Mouse (Mus musculus) hindbrain, embryonic 15.5 days (tissue): ENCODE results near the gene Rhag. TPM values are rescaled to one million over a fixed set of nuclear protein-coding genes. Genes with fewer than 3 reads are reported as not detected.

ENCODE experiments used
- ATAC-seq: fragments of 200-750 bp; cut with Nextera tagmentation; 2 replicates; pipeline ENCODE4 v1.8.0; 2017; ENCODE audit warnings: low read depth, moderate number of reproducible peaks, moderate TSS enrichment; ENCODE audit not compliant: low FRiP score
- H3K27ac ChIP-seq: fragments of 300-500 bp; sonication (generic); replicated peaks from 2 replicates; pipeline ENCODE4 v1.5.1; 2015; ENCODE audit warnings: mild to moderate bottlenecking, inconsistent platforms
- H3K27me3 ChIP-seq: fragments of 300-500 bp; sonication (generic); 2 replicates; pipeline ENCODE4 v1.6.1; 2015; ENCODE audit warnings: control low read depth, inconsistent platforms
- H3K36me3 ChIP-seq: fragments of 300-500 bp; sonication (generic); 2 replicates; pipeline ENCODE4 v1.6.1; 2015; ENCODE audit warnings: control low read depth, inconsistent platforms
- H3K4me1 ChIP-seq: fragments of 300-500 bp; sonication (generic); replicated peaks from 2 replicates; pipeline ENCODE4 v1.6.1; 2015; ENCODE audit warnings: control low read depth, inconsistent platforms
- H3K4me2 ChIP-seq: fragments of 300-500 bp; sonication (generic); 2 replicates; pipeline ENCODE4 v1.6.1; 2015; ENCODE audit warnings: moderate library complexity, mild to moderate bottlenecking, inconsistent platforms
- H3K4me3 ChIP-seq: fragments of 300-500 bp; sonication (generic); 2 replicates; pipeline ENCODE4 v1.5.1; 2015; ENCODE audit warnings: mild to moderate bottlenecking, inconsistent platforms
- H3K9ac ChIP-seq: fragments of 300-500 bp; sonication (generic); 2 replicates; pipeline ENCODE4 v1.6.1; 2015; ENCODE audit warnings: inconsistent platforms
- H3K9me3 ChIP-seq: fragments of 300-500 bp; sonication (generic); 2 replicates; pipeline ENCODE4 v1.6.1; 2016; ENCODE audit warnings: control low read depth, inconsistent platforms
- WGBS: fragments of 180-500 bp; shearing (Covaris S2); methylation state at CpG from one replicate; pipeline ENCODE4 v1.1.7; 2015; 5-methylcytosine and 5-hydroxymethylcytosine counted together
- polyA plus RNA-seq: library from polyadenylated mRNA; unstranded; fragments of >200 nt; fragmentation: Nextera tagmentation; extraction: Ambion mirVana; gene quantifications from 2 replicates; pipeline ENCODE4 v1.2.1, GENCODE M21; 2015

Gene Rhag
- polyA plus RNA-seq, 1 experiment from 2014 or later: 0.25 TPM

DNA sequence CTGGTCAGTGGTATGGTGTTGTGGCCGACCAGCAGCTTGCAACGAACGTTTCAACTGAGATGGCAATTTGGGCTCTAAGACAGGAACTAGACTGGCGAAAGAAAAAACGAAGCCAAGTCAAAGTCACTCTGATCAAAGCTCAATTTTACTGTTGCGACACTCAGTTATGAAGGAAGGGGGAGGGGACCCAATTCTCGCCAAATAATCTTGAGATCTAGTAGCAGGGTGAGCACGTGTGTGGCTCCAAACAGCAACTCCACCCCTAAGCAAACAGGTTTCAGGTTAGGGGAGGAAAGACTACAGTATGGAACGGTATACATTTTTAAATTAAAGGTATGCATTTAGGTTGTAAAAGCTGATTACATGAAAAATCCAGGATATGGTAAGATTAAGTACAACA is 10.6 kb downstream of the Rhag start:
- H3K27ac ChIP-seq: no peak overlapping the region
- no peaks in the 10 kb centered on the region for H3K27me3 ChIP-seq
- no peak overlapping the region for H3K9ac ChIP-seq
- H3K4me3 ChIP-seq: no peak overlapping the region
- WGBS: 85% methylated on average over 9 of the region's 9 CpGs
- no peaks in the 10 kb centered on the region for H3K9me3 ChIP-seq
- ATAC-seq: no peak
- H3K4me1 ChIP-seq: no peaks in the 10 kb centered on the region
- H3K4me2 ChIP-seq: no peak overlapping the region
- H3K36me3 ChIP-seq: no peaks in the 10 kb centered on the region

DNA sequence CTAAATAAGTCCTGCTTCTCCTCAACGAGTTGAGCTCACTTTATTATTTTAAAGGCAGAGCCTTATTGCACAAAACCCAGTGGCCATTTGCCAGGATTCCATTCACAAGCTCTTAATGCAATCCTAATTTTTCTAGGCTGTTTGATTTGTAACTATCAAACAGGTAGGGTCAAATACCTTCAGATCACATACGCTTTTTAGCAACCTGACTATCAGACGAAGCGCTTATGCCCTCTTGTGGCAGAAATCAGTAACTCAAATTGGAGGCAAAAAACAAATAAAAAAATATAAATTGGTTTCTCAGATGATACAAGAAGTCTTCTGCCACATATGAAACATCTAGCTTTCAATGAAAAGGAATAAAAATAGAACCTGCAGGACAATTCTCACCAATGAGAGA is 12.9 kb downstream of the Rhag start:
- no peak for ATAC-seq
- Histone ChIP-seq H3K27me3 (no peaks in the 10 kb centered on the region), H3K9me3 (no peaks in the 10 kb centered on the region), H3K36me3 (no peaks in the 10 kb centered on the region), H3K27ac (no peak overlapping the region), H3K4me1 (no peaks in the 10 kb centered on the region), H3K9ac (no peak overlapping the region), H3K4me3 (no peak overlapping the region), H3K4me2 (no peak overlapping the region)
- 27% methylated on average over 4 of the region's 4 CpGs for WGBS

- H3K9me3 ChIP-seq: no peaks in the 10 kb centered on the region
- no peaks in the 10 kb centered on the region for H3K4me1 ChIP-seq
- no peaks in the 10 kb centered on the region for H3K27me3 ChIP-seq
- no peak overlapping the region for H3K9ac ChIP-seq
- WGBS: 66% methylated on average over 8 of the region's 8 CpGs
- no peak overlapping the region for H3K27ac ChIP-seq
- no peak for ATAC-seq
- no peak overlapping the region for H3K4me3 ChIP-seq
- no peaks in the 10 kb centered on the region for H3K36me3 ChIP-seq
- no peak overlapping the region for H3K4me2 ChIP-seq
These were observed 13.6 kb downstream of the Rhag start for GRCm38 (mm10) chr17:40824549-40824948.

DNA sequence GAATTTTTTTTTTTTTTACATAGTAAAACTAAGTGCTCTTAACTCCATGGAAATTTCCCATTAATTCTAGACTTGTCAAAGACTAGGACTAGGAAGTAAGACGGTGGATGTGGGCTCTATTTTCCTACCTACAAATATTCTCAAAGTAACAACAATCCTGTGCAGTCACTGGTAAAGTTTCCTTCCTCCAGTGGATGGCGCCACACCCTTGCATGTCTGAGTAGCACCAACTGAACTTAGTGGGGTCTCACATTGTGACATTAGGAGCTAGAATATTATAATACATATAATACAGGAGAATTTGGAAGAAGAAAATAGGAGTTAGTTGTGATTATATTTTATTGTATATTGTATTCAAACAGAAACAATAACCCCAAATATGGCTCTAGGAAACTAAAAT is 20.9 kb downstream of the Rhag start:
- ATAC-seq: no peak
- WGBS: 49% methylated on average over 2 of the region's 2 CpGs
- Histone ChIP-seq H3K27me3 (no peaks in the 10 kb centered on the region), H3K9me3 (no peaks in the 10 kb centered on the region), H3K4me1 (no peaks in the 10 kb centered on the region), H3K4me3 (no peak overlapping the region), H3K9ac (no peak overlapping the region), H3K27ac (no peak overlapping the region), H3K4me2 (no peak overlapping the region), H3K36me3 (no peaks in the 10 kb centered on the region)

DNA sequence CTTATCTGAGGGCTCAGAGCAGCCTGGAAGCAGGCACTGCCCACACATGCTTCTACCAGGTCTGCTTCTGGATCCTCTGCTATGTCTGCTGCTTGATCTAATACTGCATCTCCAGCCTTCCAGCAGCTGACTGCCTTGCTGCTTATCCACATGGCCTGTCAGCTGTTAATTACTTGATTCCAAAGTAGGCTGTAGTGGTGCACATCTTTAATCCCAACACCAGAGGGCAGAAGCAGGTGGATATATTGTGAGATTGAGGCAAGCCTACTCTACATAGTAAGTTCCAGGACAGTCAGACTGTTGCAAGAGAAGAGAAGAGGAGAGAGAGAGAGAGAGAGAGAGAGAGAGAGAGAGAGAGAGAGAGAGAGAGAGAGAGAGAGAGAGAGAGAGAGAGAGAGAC is 26.4 kb downstream of the Rhag start:
- H3K36me3 ChIP-seq: no peaks in the 10 kb centered on the region
- H3K4me2 ChIP-seq: no peak overlapping the region
- no peak overlapping the region for H3K27ac ChIP-seq
- no peaks in the 10 kb centered on the region for H3K27me3 ChIP-seq
- no peak overlapping the region for H3K4me3 ChIP-seq
- H3K4me1 ChIP-seq: no peaks in the 10 kb centered on the region
- no peak for ATAC-seq
- no peaks in the 10 kb centered on the region for H3K9me3 ChIP-seq
- H3K9ac ChIP-seq: no peak overlapping the region

GRCm38 (mm10) chr17:40855065-40855464 is 44.1 kb downstream of the Rhag start:
- Histone ChIP-seq H3K4me3 (no peak overlapping the region), H3K36me3 (no peaks in the 10 kb centered on the region), H3K9ac (no peak overlapping the region), H3K27me3 (no peaks in the 10 kb centered on the region), H3K4me2 (no peak overlapping the region), H3K27ac (no peak overlapping the region), H3K9me3 (no peaks in the 10 kb centered on the region), H3K4me1 (no peaks in the 10 kb centered on the region)
- no peak for ATAC-seq

- no peak overlapping the region for H3K9ac ChIP-seq
- no peaks in the 10 kb centered on the region for H3K27me3 ChIP-seq
- H3K9me3 ChIP-seq: no peaks in the 10 kb centered on the region
- no peak overlapping the region for H3K4me3 ChIP-seq
- H3K36me3 ChIP-seq: no peaks in the 10 kb centered on the region
- WGBS: 76% methylated on average over 10 of the region's 10 CpGs
- no peak overlapping the region for H3K4me2 ChIP-seq
- H3K4me1 ChIP-seq: no peaks in the 10 kb centered on the region
- ATAC-seq: no peak
- H3K27ac ChIP-seq: no peak overlapping the region
These were observed 58.2 kb downstream of the Rhag start for GRCm38 (mm10) chr17:40868952-40869747.

DNA sequence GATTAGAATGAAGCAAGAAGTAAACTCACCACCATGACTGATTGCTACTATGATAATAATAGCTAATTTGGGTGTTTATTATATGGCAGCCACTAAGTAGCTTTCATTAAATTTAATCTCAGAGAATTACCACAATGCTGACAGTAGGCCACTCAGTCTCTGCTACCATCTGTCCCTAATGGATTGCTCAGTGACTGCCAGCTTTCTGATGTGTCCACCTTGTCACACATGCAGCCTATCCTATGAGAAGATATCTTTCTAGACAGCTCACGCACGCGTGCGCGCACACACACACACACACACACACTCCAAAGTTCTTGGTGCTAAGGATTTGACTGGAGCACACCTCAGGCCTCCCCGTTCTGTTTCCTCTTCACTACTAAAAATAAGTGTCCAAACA is 61.7 kb downstream of the Rhag start:
- no peak overlapping the region for H3K27ac ChIP-seq
- H3K4me3 ChIP-seq: no peak overlapping the region
- ATAC-seq: no peak
- no peaks in the 10 kb centered on the region for H3K36me3 ChIP-seq
- no peak overlapping the region for H3K9ac ChIP-seq
- H3K9me3 ChIP-seq: no peaks in the 10 kb centered on the region
- 92% methylated on average over 6 of the region's 6 CpGs for WGBS
- H3K4me2 ChIP-seq: no peak overlapping the region
- no peaks in the 10 kb centered on the region for H3K4me1 ChIP-seq
- no peaks in the 10 kb centered on the region for H3K27me3 ChIP-seq

DNA sequence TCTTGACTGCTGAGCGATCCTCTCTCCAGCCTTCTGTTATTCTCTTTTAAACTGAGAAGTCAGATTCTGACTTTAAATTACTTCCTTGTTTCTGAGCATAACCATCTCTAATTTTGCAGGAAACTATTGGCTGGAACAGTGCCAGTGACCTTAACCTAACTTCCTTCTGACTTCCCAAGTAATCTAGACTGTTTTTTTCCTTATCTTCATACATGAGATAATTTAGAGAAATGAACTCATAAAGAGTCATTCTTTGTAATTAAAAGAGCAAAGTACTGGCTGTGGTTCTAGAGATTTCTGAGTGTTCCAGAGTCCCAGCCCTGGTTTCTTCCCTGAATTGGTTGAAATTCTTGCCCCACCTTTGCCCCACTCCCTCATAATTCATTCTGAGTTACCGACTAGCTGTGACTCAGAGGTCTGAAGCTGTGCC is 62.7 kb downstream of the Rhag start:
- H3K4me1 ChIP-seq: no peaks in the 10 kb centered on the region
- no peaks in the 10 kb centered on the region for H3K36me3 ChIP-seq
- WGBS: 61% methylated on average over 2 of the region's 2 CpGs
- no peak overlapping the region for H3K27ac ChIP-seq
- no peak overlapping the region for H3K4me2 ChIP-seq
- H3K9me3 ChIP-seq: no peaks in the 10 kb centered on the region
- no peaks in the 10 kb centered on the region for H3K27me3 ChIP-seq
- no peak for ATAC-seq
- H3K4me3 ChIP-seq: no peak overlapping the region
- H3K9ac ChIP-seq: no peak overlapping the region

GRCm38 (mm10) chr17:40874701-40875100 is 63.8 kb downstream of the Rhag start:
- H3K36me3 ChIP-seq: no peaks in the 10 kb centered on the region
- H3K27ac ChIP-seq: no peak overlapping the region
- no peaks in the 10 kb centered on the region for H3K27me3 ChIP-seq
- WGBS: 84% methylated on average over 3 of the region's 3 CpGs
- ATAC-seq: no peak
- no peak overlapping the region for H3K9ac ChIP-seq
- no peak overlapping the region for H3K4me2 ChIP-seq
- no peak overlapping the region for H3K4me3 ChIP-seq
- no peaks in the 10 kb centered on the region for H3K9me3 ChIP-seq
- peaks cover 3% of the 10 kb centered on the region for H3K4me1 ChIP-seq

- Histone ChIP-seq H3K27ac (no peak overlapping the region), H3K36me3 (no peaks in the 10 kb centered on the region), H3K4me3 (no peak overlapping the region), H3K9ac (no peak overlapping the region), H3K4me1 (peaks cover 10% of the 10 kb centered on the region), H3K4me2 (no peak overlapping the region), H3K9me3 (no peaks in the 10 kb centered on the region), H3K27me3 (no peaks in the 10 kb centered on the region)
- WGBS: 92% methylated on average over 1 of the region's 1 CpGs
- ATAC-seq: no peak
These were observed 64.6 kb downstream of the Rhag start for GRCm38 (mm10) chr17:40875568-40875967.

DNA sequence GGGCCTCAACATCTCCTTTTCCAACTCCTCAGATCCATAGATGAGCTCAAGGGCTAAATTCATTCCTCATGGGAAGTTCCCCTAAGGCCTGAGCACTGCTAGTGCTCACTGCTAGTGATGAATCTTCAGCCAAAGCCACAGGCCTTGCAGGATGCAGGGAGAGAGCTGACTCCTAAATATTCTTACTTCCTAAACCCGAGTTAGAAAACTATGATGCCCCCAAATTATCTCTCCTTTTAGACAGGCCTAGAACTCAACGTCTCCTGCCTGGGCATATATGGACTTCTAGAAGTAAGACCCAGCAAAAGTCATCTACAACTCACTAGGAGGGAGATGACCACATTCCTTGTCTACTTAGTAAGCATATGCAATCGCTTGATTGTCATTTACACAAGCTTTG is 66.8 kb downstream of the Rhag start:
- H3K36me3 ChIP-seq: no peaks in the 10 kb centered on the region
- WGBS: 40% methylated on average over 3 of the region's 3 CpGs
- no peaks in the 10 kb centered on the region for H3K27me3 ChIP-seq
- H3K27ac ChIP-seq: no peak overlapping the region
- ATAC-seq: no peak
- H3K9ac ChIP-seq: no peak overlapping the region
- no peak overlapping the region for H3K4me2 ChIP-seq
- no peaks in the 10 kb centered on the region for H3K9me3 ChIP-seq
- peaks cover 11% of the 10 kb centered on the region for H3K4me1 ChIP-seq
- no peak overlapping the region for H3K4me3 ChIP-seq

GRCm38 (mm10) chr17:40879528-40879923 is 68.6 kb downstream of the Rhag start:
- peak overlapping the region; percentile 45 for H3K9ac ChIP-seq
- ATAC-seq: no peak
- WGBS: 10% methylated on average over 6 of the region's 6 CpGs

More at GRCm38 (mm10) chr17:40879528-40879923, 68.6 kb downstream of the Rhag start:
- Histone ChIP-seq H3K27ac (no peak overlapping the region), H3K4me2 (peak overlapping the region; percentile 90), H3K4me1 (peaks cover 11% of the 10 kb centered on the region), H3K9me3 (no peaks in the 10 kb centered on the region), H3K36me3 (no peaks in the 10 kb centered on the region), H3K27me3 (no peaks in the 10 kb centered on the region), H3K4me3 (peak overlapping the region; percentile 53)
